Mouse (Mus musculus): ENCODE measurements at regions not wholly inside any gene's neighbourhood (a gene's known extent, or its start where the extent isn't known, plus 50 kb on each side); places are given as distances from the start of the nearest gene placed in this dataset.
A peak's percentile ranks its signal among the peaks of the same experiment; 100 is the strongest.

- no peak for DNase-seq (ENCODE audit: low spot score in 2 of 2)
Measured at GRCm38 (mm10) chr2:133221762-133222556, 276.3 kb upstream of the Fermt1 start.

- no peak for DNase-seq (ENCODE audit: low spot score in 2 of 2)
Measured at GRCm38 (mm10) chr2:133235175-133235920, 289.6 kb upstream of the Fermt1 start.

- DNase-seq (ENCODE audit: low spot score in 2 of 2): no peak
Measured at GRCm38 (mm10) chr2:133252131-133252530, 299.8 kb upstream of the Bmp2 start.

GRCm38 (mm10) chr2:133274424-133274823, 277.5 kb upstream of the Bmp2 start:
- no peak for DNase-seq (ENCODE audit: low spot score in 2 of 2)

GRCm38 (mm10) chr2:133278546-133278945, 273.4 kb upstream of the Bmp2 start:
- DNase-seq (ENCODE audit: low spot score in 2 of 2): no peak

- DNase-seq (ENCODE audit: low spot score in 2 of 2): no peak
Measured at GRCm38 (mm10) chr2:133279275-133279674, 272.7 kb upstream of the Bmp2 start.

GRCm38 (mm10) chr2:133282692-133283091, 269.3 kb upstream of the Bmp2 start:
- DNase-seq (ENCODE audit: low spot score in 2 of 2): no peak

- no peak for DNase-seq (ENCODE audit: low spot score in 2 of 2)
Measured at GRCm38 (mm10) chr2:133283709-133284108, 268.2 kb upstream of the Bmp2 start.

GRCm38 (mm10) chr2:133294136-133294535, 257.8 kb upstream of the Bmp2 start:
- DNase-seq (ENCODE audit: low spot score in 2 of 2): no peak

- peak in 1 of 2 experiments; percentile 3 for DNase-seq (ENCODE audit: low spot score in 2 of 2)
Measured at GRCm38 (mm10) chr2:133305936-133306335, 246.0 kb upstream of the Bmp2 start.

GRCm38 (mm10) chr2:133311001-133311400, 241.0 kb upstream of the Bmp2 start:
- DNase-seq (ENCODE audit: low spot score in 2 of 2): no peak

GRCm38 (mm10) chr2:133326290-133327050, 225.5 kb upstream of the Bmp2 start:
- DNase-seq (ENCODE audit: low spot score in 2 of 2): no peak

- no peak for DNase-seq (ENCODE audit: low spot score in 2 of 2)
Measured at GRCm38 (mm10) chr2:133327653-133328052, 224.3 kb upstream of the Bmp2 start.

- no peak for DNase-seq (ENCODE audit: low spot score in 2 of 2)
Measured at GRCm38 (mm10) chr2:133336177-133336901, 215.6 kb upstream of the Bmp2 start.

- DNase-seq (ENCODE audit: low spot score in 2 of 2): no peak
Measured at GRCm38 (mm10) chr2:133338150-133338549, 213.8 kb upstream of the Bmp2 start.

GRCm38 (mm10) chr2:133341352-133341751, 210.6 kb upstream of the Bmp2 start:
- DNase-seq (ENCODE audit: low spot score in 2 of 2): no peak

GRCm38 (mm10) chr2:133345964-133346788, 205.8 kb upstream of the Bmp2 start:
- DNase-seq (ENCODE audit: low spot score in 2 of 2): no peak

- peak in 1 of 2 experiments; percentile 24 for DNase-seq (ENCODE audit: low spot score in 2 of 2)
Measured at GRCm38 (mm10) chr2:133346789-133347424, 205.1 kb upstream of the Bmp2 start.

- DNase-seq (ENCODE audit: low spot score in 2 of 2): no peak
Measured at GRCm38 (mm10) chr2:133351306-133351705, 200.7 kb upstream of the Bmp2 start.

- DNase-seq (ENCODE audit: low spot score in 2 of 2): no peak
Measured at GRCm38 (mm10) chr2:133352800-133353199, 199.2 kb upstream of the Bmp2 start.

All from urinary bladder, adult 18-20 months (tissue).